Mouse (Mus musculus) bone marrow macrophage, adult 2 months (primary cell): Measurements from ENCODE around the gene Shisal2b. TPM values are rescaled to one million over a fixed set of nuclear protein-coding genes. Genes with fewer than 3 reads are reported as not detected.
A peak's percentile ranks its signal among the peaks of the same experiment; 100 is the strongest.

Experiments used
- H3K27ac ChIP-seq: 2 replicates; pipeline ENCODE4 v1.5.1; 2012; ENCODE audit warnings: low read depth, low read length; ENCODE audit not compliant: insufficient read depth
- H3K4me1 ChIP-seq: 2 replicates; pipeline ENCODE4 v1.6.1; 2012; ENCODE audit warnings: low read length; ENCODE audit not compliant: control insufficient read depth, insufficient read depth
- H3K4me3 ChIP-seq: 2 replicates; pipeline ENCODE4 v1.5.1; 2012; ENCODE audit warnings: mild to moderate bottlenecking, low read length, moderate library complexity; ENCODE audit not compliant: insufficient read depth
- CTCF ChIP-seq: IDR thresholded peaks from 2 replicates; pipeline ENCODE4 v1.5.1; 2012; ENCODE audit warnings: low read depth, mild to moderate bottlenecking, low read length, moderate library complexity
- POLR2A ChIP-seq: IDR thresholded peaks from 2 replicates; pipeline ENCODE4 v1.6.1; 2012; ENCODE audit warnings: mild to moderate bottlenecking, low read depth, low read length, borderline replicate concordance
- polyA plus RNA-seq: library from polyadenylated mRNA; stranded (reverse); fragments of >200 nt; gene quantifications from 2 replicates; pipeline ENCODE4 v1.2.4, GENCODE M21; 2012; ENCODE audit not compliant: missing spikeins, insufficient read depth, insufficient read length

Gene Shisal2b
- polyA plus RNA-seq, 1 experiment: not detected

DNA sequence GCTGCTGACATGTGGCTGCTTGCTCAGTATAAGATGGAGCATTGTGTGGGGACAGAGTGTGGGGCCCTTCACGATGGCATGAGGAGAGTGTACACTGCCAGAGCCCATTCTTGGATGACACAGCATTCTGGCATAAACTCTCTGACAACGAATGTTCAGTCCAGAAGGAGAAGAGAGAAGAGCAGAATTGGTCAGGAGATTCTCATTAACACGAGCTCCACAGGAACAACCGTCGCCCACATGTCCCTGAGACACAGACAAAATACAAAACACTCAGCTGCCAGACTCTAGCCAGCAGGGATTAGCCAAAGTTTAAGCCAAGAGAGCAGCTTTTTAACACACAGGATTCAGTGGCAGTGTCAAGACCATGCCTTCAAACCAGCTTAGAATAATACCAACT is 3.0 kb upstream of the Shisal2b start:
- TF ChIP-seq POLR2A (no peak), CTCF (no peak)
- no peak overlapping the region for H3K27ac ChIP-seq

DNA sequence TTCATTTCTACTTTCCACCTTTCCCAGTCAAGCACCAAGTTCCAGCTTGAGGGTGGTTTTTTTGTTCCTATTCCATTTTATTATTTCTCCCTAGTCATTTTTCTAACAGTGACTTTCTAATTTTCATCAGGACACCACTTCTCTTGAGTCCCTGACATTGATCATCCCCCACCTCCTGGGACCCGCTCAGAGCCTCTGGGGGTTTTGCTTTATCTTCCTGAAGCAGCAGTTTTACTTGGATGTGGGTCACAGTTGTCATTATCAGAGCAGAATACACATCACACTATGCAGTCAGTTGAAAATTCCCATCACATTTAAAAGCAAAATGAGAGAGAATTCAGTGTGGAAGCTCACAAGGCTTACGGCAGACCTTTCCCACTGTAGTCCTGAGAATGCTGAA is 10.0 kb downstream of the Shisal2b start:
- TF ChIP-seq POLR2A: no peak
- no peak for TF ChIP-seq CTCF
- Histone ChIP-seq H3K27ac (no peak overlapping the region), H3K4me3 (no peak overlapping the region), H3K4me1 (no peaks in the 10 kb centered on the region)

More for the DNA sequence above, 3.0 kb upstream of the Shisal2b start:
- H3K4me1 ChIP-seq: no peaks in the 10 kb centered on the region
- no peak overlapping the region for H3K4me3 ChIP-seq

DNA sequence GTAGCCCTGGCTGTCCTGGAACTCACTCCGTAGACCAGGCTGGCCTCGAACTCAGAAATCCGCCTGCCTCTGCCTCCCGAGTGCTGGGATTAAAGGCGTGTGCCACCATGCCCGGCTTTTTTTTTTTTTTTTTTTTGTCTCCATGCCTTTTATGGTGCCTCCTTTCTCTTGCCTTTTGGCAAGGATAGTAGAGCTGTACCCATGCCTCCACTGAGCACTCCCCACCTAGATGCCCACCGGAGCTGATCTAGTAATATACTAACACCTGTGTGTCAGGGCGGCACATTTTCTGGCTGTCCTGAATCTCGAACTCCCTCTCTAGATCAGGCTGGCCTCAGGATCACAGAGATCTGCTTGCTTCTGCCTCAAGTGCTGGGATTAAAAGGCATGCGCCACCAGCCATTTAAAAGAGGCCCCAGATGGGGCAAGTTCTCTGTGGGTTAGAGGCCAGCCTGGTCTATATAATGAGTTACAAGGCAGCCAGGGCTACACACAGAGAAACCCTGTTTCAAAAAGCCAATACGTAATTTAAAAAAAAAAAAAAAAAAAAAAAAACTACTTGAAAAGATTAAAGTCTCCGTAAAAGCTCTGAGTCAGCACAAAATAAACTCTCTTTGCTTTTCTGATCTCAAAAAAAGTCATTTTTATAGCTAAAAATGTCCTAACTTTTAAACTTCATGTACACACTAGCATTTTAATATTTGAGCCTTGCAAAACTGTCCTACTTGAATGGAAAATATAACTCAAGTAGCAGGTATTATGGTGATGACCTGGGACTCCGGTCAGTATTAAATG is 20.2 kb downstream of the Shisal2b start:
- H3K4me3 ChIP-seq: no peak overlapping the region
- H3K4me1 ChIP-seq: peaks cover 2% of the 10 kb centered on the region; the same call in 1 of the 2 replicates
- H3K27ac ChIP-seq: no peak overlapping the region
- TF ChIP-seq POLR2A: no peak

- H3K4me3 ChIP-seq: no peak overlapping the region
- TF ChIP-seq POLR2A (no peak), CTCF (no peak)
- H3K4me1 ChIP-seq: peaks cover 2% of the 10 kb centered on the region; the same call in 1 of the 2 replicates
- no peak overlapping the region for H3K27ac ChIP-seq
Measured at GRCm38 (mm10) chr13:104841937-104842336, 21.8 kb downstream of the Shisal2b start.

DNA sequence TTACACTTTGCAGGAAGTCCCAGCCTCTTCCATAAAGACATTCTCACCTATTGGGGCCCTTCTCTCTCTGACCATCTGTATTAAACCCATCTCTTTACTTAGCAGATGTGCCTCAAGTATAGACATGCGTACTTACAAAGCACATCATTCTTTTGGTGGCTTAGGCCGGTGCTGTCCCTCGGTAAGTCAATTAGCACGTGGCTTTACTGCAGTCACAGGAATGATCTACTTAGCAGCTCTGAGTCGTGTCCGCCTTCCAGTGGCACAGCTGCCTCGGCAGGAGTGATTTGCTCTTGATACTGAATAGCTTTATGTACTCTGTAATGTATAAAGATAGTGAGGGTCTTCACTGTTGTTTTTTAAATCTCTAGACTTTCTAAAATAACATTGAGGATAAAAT is 26.1 kb downstream of the Shisal2b start:
- TF ChIP-seq CTCF (no peak), POLR2A (no peak)
- Histone ChIP-seq H3K4me3 (no peak overlapping the region), H3K27ac (no peak overlapping the region), H3K4me1 (peaks cover 5% of the 10 kb centered on the region; the same call in 1 of the 2 replicates)

GRCm38 (mm10) chr13:104832811-104833210 is 30.9 kb downstream of the Shisal2b start:
- Histone ChIP-seq H3K4me3 (no peak overlapping the region), H3K4me1 (peaks cover 3% of the 10 kb centered on the region; the same call in 1 of the 2 replicates), H3K27ac (no peak overlapping the region)
- TF ChIP-seq CTCF (no peak), POLR2A (no peak)

- H3K4me3 ChIP-seq: no peak overlapping the region
- no peak overlapping the region for H3K27ac ChIP-seq
- H3K4me1 ChIP-seq: peaks cover 17% of the 10 kb centered on the region
- TF ChIP-seq POLR2A: no peak
- no peak for TF ChIP-seq CTCF
Measured at GRCm38 (mm10) chr13:104825470-104825869, 38.2 kb downstream of the Shisal2b start.

DNA sequence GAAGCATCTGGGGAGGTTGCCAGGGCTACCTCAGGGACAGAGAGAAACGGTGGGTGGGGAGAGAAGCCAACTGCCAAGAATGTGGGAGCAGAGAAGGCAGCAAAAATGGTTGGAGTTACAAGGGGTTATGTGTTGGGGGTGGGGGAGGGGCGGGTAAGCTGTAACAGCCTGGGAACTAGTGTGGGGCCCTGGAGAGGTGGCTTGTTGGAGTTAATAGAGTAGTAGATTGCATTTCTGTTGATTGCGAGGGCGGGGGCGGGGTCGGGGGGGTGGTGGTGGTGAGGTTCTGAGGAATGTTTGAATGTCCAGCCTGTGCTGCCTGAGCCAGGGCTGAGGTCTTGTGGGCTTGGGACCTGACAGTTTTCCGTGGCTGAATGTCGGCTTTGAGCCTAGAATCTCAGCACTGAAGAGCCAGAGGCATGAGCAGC is 41.3 kb downstream of the Shisal2b start:
- Histone ChIP-seq H3K27ac (peak overlapping the region; percentile 8; the same call in 1 of the 2 replicates), H3K4me1 (peaks cover 17% of the 10 kb centered on the region), H3K4me3 (no peak overlapping the region)
- TF ChIP-seq CTCF (no peak), POLR2A (no peak)

DNA sequence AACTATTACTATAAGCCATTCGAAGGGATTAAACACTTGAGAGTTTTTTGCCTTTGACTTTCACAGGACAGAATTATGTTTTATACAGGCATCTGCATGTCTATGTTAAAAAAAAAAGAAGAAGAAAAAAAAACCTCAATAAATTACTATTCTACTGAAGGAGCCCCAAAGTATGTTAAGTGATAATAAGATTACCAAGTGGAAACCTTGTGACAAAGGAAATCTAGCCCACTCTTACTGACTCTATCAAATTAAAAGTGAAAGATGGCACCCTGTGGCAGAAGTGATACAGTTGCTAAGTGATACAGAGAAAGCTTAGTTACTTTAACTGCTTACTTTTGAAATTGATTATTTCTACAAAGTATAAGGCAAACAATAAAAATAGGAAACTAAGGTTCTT is 41.8 kb downstream of the Shisal2b start:
- Histone ChIP-seq H3K27ac (no peak overlapping the region), H3K4me1 (peaks cover 17% of the 10 kb centered on the region), H3K4me3 (no peak overlapping the region)
- TF ChIP-seq POLR2A (no peak), CTCF (no peak)

DNA sequence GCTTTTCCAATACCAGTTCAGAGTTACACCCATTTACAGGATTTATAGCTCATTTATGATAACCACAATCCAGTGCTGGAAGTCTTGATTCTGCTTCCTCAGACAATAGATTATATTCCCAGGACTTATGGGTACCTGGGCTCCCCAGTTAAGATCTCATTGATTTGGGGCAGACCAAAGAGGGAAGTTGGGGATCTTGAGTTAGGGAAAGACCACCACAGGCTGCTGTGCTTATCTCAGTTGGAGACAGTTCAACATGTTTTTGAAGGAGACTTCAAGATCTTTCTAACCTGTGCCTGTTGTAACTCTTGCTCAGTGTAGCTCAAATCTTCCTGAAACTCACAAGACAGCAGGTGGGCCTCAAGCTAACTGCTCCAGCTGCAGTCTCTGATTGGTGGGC is 42.5 kb downstream of the Shisal2b start:
- H3K27ac ChIP-seq: no peak overlapping the region
- TF ChIP-seq CTCF: no peak
- no peak for TF ChIP-seq POLR2A
- no peak overlapping the region for H3K4me3 ChIP-seq
- H3K4me1 ChIP-seq: peaks cover 17% of the 10 kb centered on the region

- no peak for TF ChIP-seq POLR2A
- no peak for TF ChIP-seq CTCF
- H3K27ac ChIP-seq: 0 out of 2 replicates have a peak overlapping the region, but pooled peaks have one; percentile 5
- H3K4me1 ChIP-seq: peaks cover 4% of the 10 kb centered on the region
- peak overlapping the region; percentile 87 for H3K4me3 ChIP-seq
Measured at GRCm38 (mm10) chr13:104817696-104818095, 46.0 kb downstream of the Shisal2b start.
